Mouse (Mus musculus) liver (tissue): ENCODE measurements around the gene Rasef.
A peak's percentile ranks its signal among the peaks of the same experiment; 100 is the strongest.
"Not testable (repeated sequence)": the region's sequence is repeated elsewhere in the genome, so short reads cannot be mapped to it uniquely, and the experiment has no call there.

ENCODE experiments used
- DNase-seq: peaks from one replicate; pipeline ENCODE4 v3.0.0-alpha.2; 2020; ENCODE audit warnings: mixed read lengths

Gene Rasef

GRCm38 (mm10) chr4:73790260-73791185 lies at the start of gene Rasef:
Gene Rasef (minus strand): TSS chr4:73790994.
- peak; percentile 7 for DNase-seq

GRCm38 (mm10) chr4:73826587-73826986 lies 35.8 kb upstream of the Rasef start:
- no peak for DNase-seq

GRCm38 (mm10) chr4:73791186-73791540 lies 369 bp upstream of the Rasef start:
- DNase-seq: no peak

GRCm38 (mm10) chr4:73789534-73789933 lies 1.3 kb downstream of the Rasef start:
- DNase-seq: no peak

- DNase-seq: no peak
Measured at GRCm38 (mm10) chr4:73788076-73788730, 2.6 kb downstream of the Rasef start.

- DNase-seq: no peak
Measured at GRCm38 (mm10) chr4:73784147-73784546, 6.6 kb downstream of the Rasef start.

- no peak for DNase-seq
Measured at GRCm38 (mm10) chr4:73781061-73781460, 9.7 kb downstream of the Rasef start.

GRCm38 (mm10) chr4:73775266-73775665 lies 15.5 kb downstream of the Rasef start:
- no peak for DNase-seq

- no peak for DNase-seq
Measured at GRCm38 (mm10) chr4:73773831-73774810, 16.7 kb downstream of the Rasef start.

GRCm38 (mm10) chr4:73772028-73772427 lies 18.8 kb downstream of the Rasef start:
- no peak for DNase-seq

GRCm38 (mm10) chr4:73770592-73770991 lies 20.2 kb downstream of the Rasef start:
- no peak for DNase-seq

GRCm38 (mm10) chr4:73768156-73768555 lies 22.6 kb downstream of the Rasef start:
- DNase-seq: no peak

GRCm38 (mm10) chr4:73748219-73748618 lies 42.6 kb downstream of the Rasef start:
- no peak for DNase-seq

GRCm38 (mm10) chr4:73739439-73739838 lies 51.4 kb downstream of the Rasef start:
- DNase-seq: no peak

- DNase-seq: no peak
Measured at GRCm38 (mm10) chr4:73719819-73720218, 71.0 kb downstream of the Rasef start.

GRCm38 (mm10) chr4:73718761-73719160 lies 72.0 kb downstream of the Rasef start:
- DNase-seq: no peak

GRCm38 (mm10) chr4:73683216-73683615 lies 107.6 kb downstream of the Rasef start, which contains the start of gene Gm428:
Gene Gm428 (plus strand): TSS chr4:73683516.
- DNase-seq: not testable (repeated sequence)

- not testable (repeated sequence) for DNase-seq
Measured at GRCm38 (mm10) chr4:73668054-73668453, 122.7 kb downstream of the Rasef start, which contains the start of gene Gm11239. Gene Gm11239 (plus strand): TSS chr4:73668354.
